Mouse (Mus musculus): ENCODE results near the gene Nt5c2. TPM values are rescaled to one million over a fixed set of nuclear protein-coding genes. Genes with fewer than 3 reads are reported as not detected.

Nt5c2 gene
- polyA plus RNA-seq, 1 experiment from 2014 or later, result 77.9 TPM

DNA sequence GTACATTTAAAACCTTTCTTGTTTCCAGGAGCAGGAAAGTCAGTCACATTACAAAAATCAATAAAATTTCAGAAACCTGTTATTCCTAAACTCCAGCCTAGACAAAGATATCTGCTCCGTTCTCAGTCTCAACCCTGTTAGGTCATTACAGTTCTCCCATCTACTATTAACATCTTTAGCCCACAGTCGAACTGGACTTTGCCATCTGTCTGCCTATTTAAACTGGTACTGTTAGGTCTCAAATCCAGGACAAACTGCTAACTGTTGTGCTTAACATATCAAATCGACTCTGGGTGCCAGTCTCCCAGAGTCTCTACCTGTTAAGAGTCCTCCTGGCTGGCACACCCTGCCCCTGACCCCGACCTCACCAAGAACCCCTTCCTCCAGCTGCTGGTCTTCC, 109.0 kb downstream of the Nt5c2 start:
- no peaks in the 10 kb centered on the region for H3K9me3 ChIP-seq (ENCODE audit: control insufficient read depth, low read length)
- DNase-seq (ENCODE audit: low spot score), result no peak
- WGBS, result 89% methylated on average over 4 of the region's 4 CpGs

DNA sequence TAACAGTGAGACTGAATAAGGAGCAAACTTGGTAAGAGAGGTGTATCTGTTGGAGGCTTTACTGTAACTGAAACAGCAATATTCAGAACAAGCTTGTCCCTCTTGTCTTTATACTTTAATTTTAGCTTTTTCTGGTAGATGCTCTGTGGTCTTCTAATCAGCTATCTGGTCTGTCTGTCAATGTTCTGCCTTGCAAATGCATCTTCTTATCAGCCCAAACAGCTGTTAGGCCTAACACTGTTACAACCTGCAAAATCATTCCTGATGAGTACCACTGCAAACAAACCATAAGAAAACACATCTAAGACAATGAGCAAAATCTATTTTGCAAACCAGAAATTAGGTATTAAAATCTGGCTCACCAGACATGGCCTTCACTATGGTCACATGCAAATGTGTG, 109.6 kb downstream of the Nt5c2 start:
- no peak for DNase-seq (ENCODE audit: low spot score)
- no peak overlapping the region for H3K9ac ChIP-seq (ENCODE audit: low read length)
- no peaks in the 10 kb centered on the region for H3K27me3 ChIP-seq (ENCODE audit: control insufficient read depth, insufficient read depth, low read length)
- H3K4me2 ChIP-seq (ENCODE audit: low read depth, low read length, severe bottlenecking), result no peak overlapping the region
- H3K4me1 ChIP-seq (replicated peaks; ENCODE audit: control insufficient read depth, insufficient read depth, low read length), result no peaks in the 10 kb centered on the region; the same call in 1 of the 2 replicates
- no peak overlapping the region for H3K27ac ChIP-seq (ENCODE audit: low read depth, low read length)
- no peak overlapping the region for H3K4me3 ChIP-seq (ENCODE audit: low read depth, low read length)
- H3K36me3 ChIP-seq (ENCODE audit: control insufficient read depth, insufficient read depth, low read length), result no peaks in the 10 kb centered on the region
- H3K9me3 ChIP-seq (ENCODE audit: control insufficient read depth, low read length), result no peaks in the 10 kb centered on the region
- ATAC-seq (replicated peaks; ENCODE audit: low FRiP score), result no peak

More for the DNA sequence above, 109.0 kb downstream of the Nt5c2 start:
- Histone ChIP-seq H3K4me2 (ENCODE audit: low read depth, low read length, severe bottlenecking) (no peak overlapping the region), H3K9ac (ENCODE audit: low read length) (no peak overlapping the region), H3K4me1 (replicated peaks; ENCODE audit: control insufficient read depth, insufficient read depth, low read length) (no peaks in the 10 kb centered on the region; the same call in 1 of the 2 replicates), H3K36me3 (ENCODE audit: control insufficient read depth, insufficient read depth, low read length) (no peaks in the 10 kb centered on the region), H3K27ac (ENCODE audit: low read depth, low read length) (no peak overlapping the region), H3K4me3 (ENCODE audit: low read depth, low read length) (no peak overlapping the region), H3K27me3 (ENCODE audit: control insufficient read depth, insufficient read depth, low read length) (no peaks in the 10 kb centered on the region)
- ATAC-seq (replicated peaks; ENCODE audit: low FRiP score), result no peak

- Histone ChIP-seq H3K4me1 (replicated peaks; ENCODE audit: control insufficient read depth, insufficient read depth, low read length) (no peaks in the 10 kb centered on the region; the same call in 1 of the 2 replicates), H3K27ac (ENCODE audit: low read depth, low read length) (no peak overlapping the region), H3K9me3 (ENCODE audit: control insufficient read depth, low read length) (no peaks in the 10 kb centered on the region), H3K4me3 (ENCODE audit: low read depth, low read length) (no peak overlapping the region), H3K9ac (ENCODE audit: low read length) (no peak overlapping the region), H3K27me3 (ENCODE audit: control insufficient read depth, insufficient read depth, low read length) (no peaks in the 10 kb centered on the region), H3K36me3 (ENCODE audit: control insufficient read depth, insufficient read depth, low read length) (no peaks in the 10 kb centered on the region), H3K4me2 (ENCODE audit: low read depth, low read length, severe bottlenecking) (no peak overlapping the region)
- ATAC-seq (replicated peaks; ENCODE audit: low FRiP score), result no peak
- no peak for DNase-seq (ENCODE audit: low spot score)
- WGBS, result 80% methylated on average over 1 of the region's 1 CpGs
Observed at GRCm38 (mm10) chr19:46904907-46905306, 110.0 kb downstream of the Nt5c2 start.

GRCm38 (mm10) chr19:46903379-46903778, 111.6 kb downstream of the Nt5c2 start:
- H3K36me3 ChIP-seq (ENCODE audit: control insufficient read depth, insufficient read depth, low read length), result no peaks in the 10 kb centered on the region
- H3K27ac ChIP-seq (ENCODE audit: low read depth, low read length), result no peak overlapping the region
- 90% methylated on average over 5 of the region's 5 CpGs for WGBS
- H3K9me3 ChIP-seq (ENCODE audit: control insufficient read depth, low read length), result no peaks in the 10 kb centered on the region
- no peaks in the 10 kb centered on the region for H3K27me3 ChIP-seq (ENCODE audit: control insufficient read depth, insufficient read depth, low read length)
- DNase-seq (ENCODE audit: low spot score), result no peak
- no peak for ATAC-seq (replicated peaks; ENCODE audit: low FRiP score)
- no peaks in the 10 kb centered on the region; the same call in 1 of the 2 replicates for H3K4me1 ChIP-seq (replicated peaks; ENCODE audit: control insufficient read depth, insufficient read depth, low read length)
- no peak overlapping the region for H3K4me2 ChIP-seq (ENCODE audit: low read depth, low read length, severe bottlenecking)
- H3K9ac ChIP-seq (ENCODE audit: low read length), result no peak overlapping the region
- no peak overlapping the region for H3K4me3 ChIP-seq (ENCODE audit: low read depth, low read length)

- no peak overlapping the region for H3K4me3 ChIP-seq (ENCODE audit: low read depth, low read length)
- no peaks in the 10 kb centered on the region for H3K27me3 ChIP-seq (ENCODE audit: control insufficient read depth, insufficient read depth, low read length)
- no peak overlapping the region for H3K9ac ChIP-seq (ENCODE audit: low read length)
- DNase-seq (ENCODE audit: low spot score) (no peak), ATAC-seq (replicated peaks; ENCODE audit: low FRiP score) (no peak)
- H3K4me2 ChIP-seq (ENCODE audit: low read depth, low read length, severe bottlenecking), result no peak overlapping the region
- no peak overlapping the region for H3K27ac ChIP-seq (ENCODE audit: low read depth, low read length)
- no peaks in the 10 kb centered on the region for H3K4me1 ChIP-seq (replicated peaks; ENCODE audit: control insufficient read depth, insufficient read depth, low read length)
- H3K36me3 ChIP-seq (ENCODE audit: control insufficient read depth, insufficient read depth, low read length), result 0 out of 2 replicates have a peak, but pooled peaks cover 9% of the 10 kb centered on the region
- 93% methylated on average over 5 of the region's 5 CpGs for WGBS
- H3K9me3 ChIP-seq (ENCODE audit: control insufficient read depth, low read length), result no peaks in the 10 kb centered on the region
Observed at GRCm38 (mm10) chr19:46901323-46901722, 113.6 kb downstream of the Nt5c2 start.

DNA sequence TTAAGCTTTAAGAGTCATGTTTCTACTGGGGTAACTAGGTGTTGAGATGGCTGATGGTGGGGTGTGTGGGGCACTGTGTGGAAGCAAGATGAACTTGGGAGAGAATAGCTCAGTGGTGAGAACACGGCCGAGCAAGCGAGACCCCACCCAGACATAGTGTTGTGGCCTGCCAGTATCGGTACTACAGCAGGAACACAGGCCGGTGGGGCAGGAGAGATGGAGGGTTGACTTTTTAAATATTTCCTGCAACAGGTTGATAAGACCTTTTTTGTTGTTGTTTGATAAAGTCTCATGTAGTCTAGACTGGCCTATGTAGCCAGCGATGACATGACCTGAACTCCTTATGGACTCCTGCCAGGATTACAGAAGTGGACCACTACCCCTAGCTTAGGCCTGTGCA, 114.2 kb downstream of the Nt5c2 start:
- 97% methylated on average over 6 of the region's 6 CpGs for WGBS
- H3K4me3 ChIP-seq (ENCODE audit: low read depth, low read length), result no peak overlapping the region
- H3K9ac ChIP-seq (ENCODE audit: low read length), result no peak overlapping the region

GRCm38 (mm10) chr19:46899871-46900270, 115.1 kb downstream of the Nt5c2 start:
- Histone ChIP-seq H3K9ac (ENCODE audit: low read length) (no peak overlapping the region), H3K9me3 (ENCODE audit: control insufficient read depth, low read length) (no peaks in the 10 kb centered on the region), H3K4me3 (ENCODE audit: low read depth, low read length) (no peak overlapping the region), H3K27ac (ENCODE audit: low read depth, low read length) (no peak overlapping the region), H3K36me3 (ENCODE audit: control insufficient read depth, insufficient read depth, low read length) (0 out of 2 replicates have a peak, but pooled peaks cover 9% of the 10 kb centered on the region), H3K4me2 (ENCODE audit: low read depth, low read length, severe bottlenecking) (no peak overlapping the region), H3K27me3 (ENCODE audit: control insufficient read depth, insufficient read depth, low read length) (no peaks in the 10 kb centered on the region), H3K4me1 (replicated peaks; ENCODE audit: control insufficient read depth, insufficient read depth, low read length) (no peaks in the 10 kb centered on the region)
- no peak for DNase-seq (ENCODE audit: low spot score)
- no peak for ATAC-seq (replicated peaks; ENCODE audit: low FRiP score)
- 81% methylated on average over 5 of the region's 5 CpGs for WGBS

More for the DNA sequence above, 114.2 kb downstream of the Nt5c2 start:
- ATAC-seq (replicated peaks; ENCODE audit: low FRiP score), result no peak
- H3K27me3 ChIP-seq (ENCODE audit: control insufficient read depth, insufficient read depth, low read length), result no peaks in the 10 kb centered on the region
- no peaks in the 10 kb centered on the region for H3K4me1 ChIP-seq (replicated peaks; ENCODE audit: control insufficient read depth, insufficient read depth, low read length)
- no peak for DNase-seq (ENCODE audit: low spot score)
- H3K4me2 ChIP-seq (ENCODE audit: low read depth, low read length, severe bottlenecking), result no peak overlapping the region
- no peak overlapping the region for H3K27ac ChIP-seq (ENCODE audit: low read depth, low read length)
- no peaks in the 10 kb centered on the region for H3K9me3 ChIP-seq (ENCODE audit: control insufficient read depth, low read length)
- 0 out of 2 replicates have a peak, but pooled peaks cover 9% of the 10 kb centered on the region for H3K36me3 ChIP-seq (ENCODE audit: control insufficient read depth, insufficient read depth, low read length)

GRCm38 (mm10) chr19:46899306-46899705, 115.6 kb downstream of the Nt5c2 start:
- DNase-seq (ENCODE audit: low spot score), result no peak
- H3K36me3 ChIP-seq (ENCODE audit: control insufficient read depth, insufficient read depth, low read length), result 0 out of 2 replicates have a peak, but pooled peaks cover 9% of the 10 kb centered on the region
- 73% methylated on average over 5 of the region's 5 CpGs for WGBS

DNA sequence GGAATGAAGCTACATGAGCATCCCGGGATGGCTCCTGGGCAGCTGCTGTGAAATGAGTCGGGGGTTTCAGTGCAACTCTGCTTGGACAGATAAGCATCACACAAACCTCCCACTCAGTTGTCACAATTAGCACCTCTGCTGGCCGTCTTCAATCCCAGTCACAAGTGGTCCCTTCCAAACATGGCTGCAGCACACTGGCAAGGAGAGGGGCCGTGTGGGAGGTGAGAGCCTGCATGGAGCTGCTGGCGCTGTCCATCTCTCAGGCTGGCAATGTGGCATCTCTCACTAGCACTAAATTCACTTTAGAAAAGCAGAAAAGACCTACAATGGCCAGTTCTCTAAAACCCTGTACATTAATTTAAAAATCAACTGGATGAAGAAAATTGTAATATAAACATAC, 116.7 kb downstream of the Nt5c2 start:
- DNase-seq (ENCODE audit: low spot score) (no peak), ATAC-seq (replicated peaks; ENCODE audit: low FRiP score) (no peak)
- Histone ChIP-seq H3K4me2 (ENCODE audit: low read depth, low read length, severe bottlenecking) (no peak overlapping the region), H3K9ac (ENCODE audit: low read length) (no peak overlapping the region), H3K4me1 (replicated peaks; ENCODE audit: control insufficient read depth, insufficient read depth, low read length) (no peaks in the 10 kb centered on the region), H3K27me3 (ENCODE audit: control insufficient read depth, insufficient read depth, low read length) (no peaks in the 10 kb centered on the region), H3K27ac (ENCODE audit: low read depth, low read length) (no peak overlapping the region), H3K4me3 (ENCODE audit: low read depth, low read length) (no peak overlapping the region), H3K9me3 (ENCODE audit: control insufficient read depth, low read length) (no peaks in the 10 kb centered on the region), H3K36me3 (ENCODE audit: control insufficient read depth, insufficient read depth, low read length) (0 out of 2 replicates have a peak, but pooled peaks cover 9% of the 10 kb centered on the region)
- 91% methylated on average over 5 of the region's 5 CpGs for WGBS

More at GRCm38 (mm10) chr19:46899306-46899705, 115.6 kb downstream of the Nt5c2 start:
- Histone ChIP-seq H3K4me1 (replicated peaks; ENCODE audit: control insufficient read depth, insufficient read depth, low read length) (no peaks in the 10 kb centered on the region), H3K4me2 (ENCODE audit: low read depth, low read length, severe bottlenecking) (no peak overlapping the region), H3K9me3 (ENCODE audit: control insufficient read depth, low read length) (no peaks in the 10 kb centered on the region), H3K4me3 (ENCODE audit: low read depth, low read length) (no peak overlapping the region), H3K27ac (ENCODE audit: low read depth, low read length) (no peak overlapping the region), H3K9ac (ENCODE audit: low read length) (no peak overlapping the region), H3K27me3 (ENCODE audit: control insufficient read depth, insufficient read depth, low read length) (no peaks in the 10 kb centered on the region)
- ATAC-seq (replicated peaks; ENCODE audit: low FRiP score), result no peak
